15 mouse cellular contexts compared by ENCODE assay signal in genomic region chr4:126217771-126218170, GRCm38 (mm10). TPM values are rescaled to one million over a fixed set of nuclear protein-coding genes. Genes with fewer than 3 reads are reported as not detected.
A peak's percentile ranks its signal among the peaks of the same experiment; 100 is the strongest.
DNase-seq lines count a peak whose midpoint lies in the region; ATAC-seq lines count a peak whose summit lies in the region.
"Had no signal": no experiment of that assay in that cellular context is flagged by ENCODE, and none has a peak within 500 bp of the region (broad histone marks: within the 10 kb centered on the region; RNA-seq: fewer than 3 reads in every experiment).

No protein-coding gene starts in this region.

- ATAC-seq in inflammation-experienced regulatory T-cells, adult 6 months, result no peak

- intact Hi-C loops in gastrocnemius, postnatal 14 days (cut with DNase I; ENCODE audit: low total_unique reads), result no loop called here

- DNase-seq in adrenal gland, adult 2 months, result peak; percentile 74
- no peak for DNase-seq in adrenal gland, adult 18-20 months (ENCODE audit: low spot score in 2 of 2)
- peak; percentile 75 for DNase-seq in 3T3-L1 (ENCODE audit: low read depth, low spot score)
- DNase-seq in gastrocnemius, postnatal 14 days, result peak; percentile 59
- peak; percentile 76 for DNase-seq in lung, postnatal 36 days
- DNase-seq in ovary, postnatal 14 days (ENCODE audit: low spot score), result no peak
- no peak for DNase-seq in layer of hippocampus, postnatal 14 days (ENCODE audit: low spot score in 2 of 2)
- DNase-seq: cerebellum, adult 11-12 months; kidney, adult 11 months; kidney, postnatal 25 days; left cerebral cortex, postnatal 4 days; midbrain, embryonic 14.5 days; right cerebral cortex, postnatal 14 days had no signal

RNA-seq across cellular contexts. Expression of gene Thrap3, which starts 15.2 kb away (rescaled TPM):
- 100 to 1,000 TPM; 169 to 173 TPM for total RNA-seq in adrenal gland, adult 2 months (2021)
- polyA plus RNA-seq in adrenal gland, adult 2 months (2012; rRNA removed), result 29.1 and 36.8 TPM in 2 replicates
- 100 to 1,000 TPM; 142 to 182 TPM for total RNA-seq in adrenal gland, adult 18-20 months (2021)
- total RNA-seq in gastrocnemius, postnatal 14 days (2021), result 10 to 100 TPM; 92.1 to 99.3 TPM
- 100 to 1,000 TPM; 142 to 149 TPM for total RNA-seq in layer of hippocampus, postnatal 14 days (2021)
- 100 to 1,000 TPM; 198 to 359 (median 205) TPM for polyA plus RNA-seq in inflammation-experienced regulatory T-cells, adult 6 months (2017; shearing (Covaris generic))

RNA-seq across cellular contexts. Expression of gene Map7d1, which starts 38.4 kb away (rescaled TPM):
- 10 to 100 TPM; 55.4 to 68.7 TPM for total RNA-seq in adrenal gland, adult 2 months (2021)
- 98.3 and 98.7 TPM in 2 replicates for polyA plus RNA-seq in adrenal gland, adult 2 months (2012; rRNA removed)
- total RNA-seq in adrenal gland, adult 18-20 months (2021), result 10 to 100 TPM; 56.3 to 63.1 TPM
- 100 to 1,000 TPM; 165 to 201 TPM for total RNA-seq in gastrocnemius, postnatal 14 days (2021)
- 100 to 1,000 TPM; 222 to 233 TPM for total RNA-seq in layer of hippocampus, postnatal 14 days (2021)
- 1 to 10 TPM; 3.2 to 6.6 (median 5.1) TPM for polyA plus RNA-seq in inflammation-experienced regulatory T-cells, adult 6 months (2017; shearing (Covaris generic))

RNA-seq across cellular contexts. Expression of gene Trappc3, which starts 44.4 kb away (rescaled TPM):
- total RNA-seq in adrenal gland, adult 2 months (2021), result 100 to 1,000 TPM in 1 of 2 experiments, 10 to 100 TPM in 1; 85.8 to 103 TPM
- polyA plus RNA-seq in adrenal gland, adult 2 months (2012; rRNA removed), result 16.2 and 16.5 TPM in 2 replicates
- total RNA-seq in adrenal gland, adult 18-20 months (2021), result 10 to 100 TPM; 89.7 to 92.1 TPM
- 10 to 100 TPM; 22.2 to 24.3 TPM for total RNA-seq in gastrocnemius, postnatal 14 days (2021)
- 10 to 100 TPM; 83.9 to 88.2 TPM for total RNA-seq in layer of hippocampus, postnatal 14 days (2021)
- 10 to 100 TPM; 55.8 to 71.3 (median 70.8) TPM for polyA plus RNA-seq in inflammation-experienced regulatory T-cells, adult 6 months (2017; shearing (Covaris generic))

RNA-seq across cellular contexts. Expression of gene Sh3d21, which starts 54.5 kb away (rescaled TPM):
- total RNA-seq in adrenal gland, adult 2 months (2021), result 1 to 10 TPM; 2.5 to 3.2 TPM
- 1.4 and 1.8 TPM in 2 replicates for polyA plus RNA-seq in adrenal gland, adult 2 months (2012; rRNA removed)
- 1 to 10 TPM; 2.8 to 2.9 TPM for total RNA-seq in adrenal gland, adult 18-20 months (2021)
- 1 to 10 TPM; 1.1 to 1.2 TPM for total RNA-seq in gastrocnemius, postnatal 14 days (2021)
- 1 to 10 TPM; 1.2 to 1.8 TPM for total RNA-seq in layer of hippocampus, postnatal 14 days (2021)
- polyA plus RNA-seq in inflammation-experienced regulatory T-cells, adult 6 months (2017; shearing (Covaris generic)), result 1 to 10 TPM in 1 of 3 experiments, under 1 TPM in 2; 0.24 to 1.3 (median 0.59) TPM
- total RNA-seq: common myeloid progenitor, adult 5-6 weeks had no signal

Comparison
In these comparisons a context has a peak if more than half of its experiments do, and no peak if none do; other contexts are left out.
1. DNase-seq: peak in adrenal gland, adult 2 months (single experiment), 3T3-L1 (single experiment), gastrocnemius, postnatal 14 days (single experiment) and lung, postnatal 36 days (single experiment); none in adrenal gland, adult 18-20 months (0 of 2), ovary, postnatal 14 days (single experiment) and layer of hippocampus, postnatal 14 days (0 of 2).